Mouse (Mus musculus) 3134 (cell line): Measurements from ENCODE around the gene Grin2b.

ENCODE experiments used
- DNase-seq: peaks from one replicate; pipeline ENCODE4 v3.0.0-alpha.2; 2011; ENCODE audit warnings: low spot score; ENCODE audit not compliant: insufficient read length; ENCODE audit errors: extremely low read depth

Gene Grin2b

DNA sequence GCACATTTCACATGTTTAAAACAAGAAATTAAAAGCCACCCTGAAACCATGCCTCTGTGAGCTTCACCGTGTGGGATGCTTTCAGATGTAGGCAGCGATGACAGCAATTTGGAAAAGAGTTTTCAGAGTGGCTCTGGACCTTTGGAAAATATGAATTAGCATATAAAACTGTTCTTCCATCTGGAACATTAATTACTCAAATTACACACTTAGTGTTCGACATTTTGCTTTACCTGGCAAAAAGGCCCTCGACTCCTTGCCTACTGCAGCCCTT is 162.3 kb downstream of the Grin2b start:
- DNase-seq, result no peak

DNA sequence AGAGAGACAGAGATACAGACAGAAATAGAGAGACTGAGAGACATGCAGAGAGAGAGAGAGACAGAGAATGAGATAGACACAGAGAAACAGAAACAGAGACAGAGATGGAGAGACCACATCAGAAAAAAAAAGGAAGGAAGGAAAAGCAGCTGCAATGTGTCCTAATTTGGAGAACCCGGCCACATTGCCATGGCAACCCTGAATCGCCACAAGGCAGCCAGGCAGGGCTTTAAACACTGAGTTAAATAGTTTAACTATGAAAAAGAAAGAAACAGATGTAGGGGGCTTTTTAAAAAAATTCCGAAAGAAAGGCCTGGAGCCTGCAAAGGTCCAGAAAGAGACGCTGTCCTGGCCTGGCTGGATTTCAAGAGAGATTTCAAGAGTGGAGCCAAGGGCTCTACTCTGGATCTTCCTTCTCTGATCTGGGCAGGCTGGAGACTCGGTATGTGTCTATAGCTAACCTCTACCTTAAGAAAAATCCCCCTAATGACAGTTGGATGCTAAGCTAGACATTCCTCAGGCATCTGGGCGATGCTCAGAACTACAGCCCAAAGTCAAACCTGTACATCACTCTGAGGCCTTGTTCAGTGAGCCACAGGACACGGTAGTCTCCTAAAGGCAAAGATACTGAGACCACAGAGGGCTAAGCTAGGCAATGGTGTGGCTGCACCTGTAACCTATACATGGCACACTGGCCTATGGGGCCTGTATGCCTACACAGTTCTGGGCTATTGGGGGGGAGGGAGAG is 162.8 kb downstream of the Grin2b start:
- no peak for DNase-seq

DNA sequence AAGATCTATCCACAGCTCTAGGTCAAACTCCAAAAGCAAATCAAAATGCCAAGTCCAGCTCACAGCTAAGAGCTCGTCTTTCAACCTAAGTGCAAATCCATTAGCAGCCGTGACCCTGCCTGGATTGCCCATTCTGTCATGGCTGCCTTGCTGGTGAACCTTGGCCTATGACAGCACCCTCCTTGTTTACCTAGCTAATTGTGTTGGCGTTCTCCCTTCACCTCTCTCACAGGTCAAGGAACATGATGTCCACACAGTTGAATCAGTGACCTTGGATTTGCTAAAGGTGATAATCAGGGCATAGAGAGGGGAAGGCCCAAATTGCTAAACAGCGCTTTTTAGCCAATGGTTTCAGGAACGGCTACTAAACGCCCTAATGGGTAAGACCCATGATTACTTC is 165.2 kb downstream of the Grin2b start:
- DNase-seq, result no peak

DNA sequence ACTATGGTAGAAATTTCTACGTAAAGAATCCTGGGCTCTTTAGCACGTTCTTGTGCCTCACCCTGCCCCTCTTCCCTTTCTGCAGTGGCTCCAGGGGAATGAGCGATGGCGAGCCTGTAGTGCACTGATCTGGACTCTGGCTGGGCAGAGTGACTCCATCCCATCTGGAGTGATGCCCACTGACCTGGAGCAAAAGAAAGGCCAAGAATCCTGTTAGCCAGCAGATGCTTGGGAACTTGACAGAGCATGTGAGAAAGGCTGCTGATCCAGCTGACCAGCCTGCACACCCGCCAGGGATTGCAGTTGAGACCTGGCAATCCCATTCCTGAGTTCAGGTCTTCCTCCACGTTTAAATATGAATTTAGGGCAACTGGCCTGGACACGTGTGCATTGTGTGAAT is 178.6 kb downstream of the Grin2b start:
- no peak for DNase-seq

DNA sequence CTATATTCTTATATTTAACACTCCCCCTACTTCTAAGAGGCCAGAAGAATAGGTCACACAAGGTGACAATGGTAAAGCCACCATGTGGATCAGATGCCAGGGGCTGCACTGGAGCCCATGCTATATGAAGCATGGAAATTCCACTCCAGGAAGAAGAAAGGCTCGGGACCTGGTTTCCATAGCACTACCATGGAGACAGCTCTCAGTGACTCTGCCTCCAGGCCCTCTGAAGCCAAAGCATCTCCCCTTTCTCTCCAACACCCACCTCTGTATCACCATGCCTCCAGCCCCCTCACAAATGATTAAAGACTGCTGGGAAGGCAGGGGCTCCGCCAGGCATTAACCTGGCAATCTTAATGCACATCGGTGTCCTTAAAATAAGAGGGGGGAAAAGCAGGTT is 179.4 kb downstream of the Grin2b start:
- DNase-seq, result no peak

DNA sequence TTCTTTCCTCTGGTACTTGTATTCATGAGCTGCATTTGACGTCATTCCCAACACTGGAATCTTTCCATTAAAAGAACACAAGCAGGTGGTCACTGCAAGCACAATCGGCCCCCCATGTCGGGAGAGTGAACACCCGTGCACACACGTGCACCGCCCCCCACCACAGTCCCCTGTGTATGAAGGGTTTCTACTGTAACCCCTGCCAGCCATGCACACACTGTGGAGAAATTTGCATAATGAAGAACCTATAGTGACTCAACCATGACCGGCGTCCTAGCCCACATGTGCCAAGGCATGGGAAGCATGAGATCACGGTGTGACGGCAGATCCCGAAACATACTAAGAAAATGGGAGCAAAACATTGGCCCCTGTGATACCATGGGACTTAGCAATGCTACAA is 179.9 kb downstream of the Grin2b start:
- no peak for DNase-seq

DNA sequence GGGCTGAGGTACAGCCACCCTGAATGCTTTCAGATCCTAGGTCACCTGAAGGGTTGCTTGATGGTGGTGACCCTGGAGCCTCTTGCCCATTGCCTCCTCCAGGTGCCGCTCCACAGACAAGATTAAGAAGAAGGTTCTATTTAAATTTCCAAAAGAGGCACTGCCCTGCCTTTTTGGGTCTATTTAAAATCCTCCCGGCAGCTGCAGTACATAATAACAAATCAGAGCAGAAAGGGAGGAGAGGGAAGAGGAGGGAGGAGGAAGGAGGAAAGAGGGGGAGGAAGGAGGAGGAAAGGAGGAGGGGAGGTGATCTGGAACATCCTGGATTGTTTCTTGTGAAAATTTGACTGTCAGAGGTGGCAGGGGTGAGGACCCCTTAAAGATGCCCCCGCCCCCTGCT is 197.2 kb downstream of the Grin2b start:
- no peak for DNase-seq

DNA sequence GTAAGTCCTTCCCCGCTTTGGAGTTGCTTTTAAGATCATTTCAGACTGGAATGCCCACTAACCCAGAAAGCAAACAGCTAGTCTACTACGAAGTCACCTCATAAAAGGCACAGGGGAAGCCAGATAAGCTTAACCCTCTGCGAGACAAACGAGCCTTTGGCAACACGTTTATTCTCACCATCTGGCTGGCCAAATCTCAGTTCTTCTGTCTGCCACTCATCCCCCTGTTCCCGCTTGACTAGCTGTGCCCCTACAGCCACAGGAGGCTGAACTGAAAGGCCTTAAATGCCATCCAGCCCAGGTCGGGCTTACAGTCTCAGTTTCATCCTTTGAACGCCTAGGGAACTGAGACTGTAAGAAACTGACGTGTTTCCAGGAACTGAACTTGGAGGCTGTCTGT is 200.8 kb downstream of the Grin2b start:
- no peak for DNase-seq

DNA sequence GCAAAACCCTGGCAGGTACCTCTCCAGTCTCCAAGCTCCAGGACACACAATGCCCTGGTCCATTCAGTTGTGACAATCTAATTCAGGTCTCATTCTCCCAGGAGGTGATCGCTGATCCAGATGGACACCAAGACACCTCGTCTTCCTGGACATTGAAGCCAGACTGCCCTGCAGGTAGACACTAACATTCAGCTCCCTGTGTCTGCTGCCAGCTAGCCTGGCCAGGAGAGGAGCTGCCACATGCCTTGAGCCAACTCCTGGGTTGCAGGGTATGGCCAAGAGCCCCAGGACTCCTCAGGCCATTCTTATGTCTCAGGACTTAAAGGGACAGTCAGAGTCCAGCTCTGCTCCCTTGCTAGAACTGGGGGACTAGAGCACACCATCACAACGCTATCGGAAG is 201.8 kb downstream of the Grin2b start:
- no peak for DNase-seq

DNA sequence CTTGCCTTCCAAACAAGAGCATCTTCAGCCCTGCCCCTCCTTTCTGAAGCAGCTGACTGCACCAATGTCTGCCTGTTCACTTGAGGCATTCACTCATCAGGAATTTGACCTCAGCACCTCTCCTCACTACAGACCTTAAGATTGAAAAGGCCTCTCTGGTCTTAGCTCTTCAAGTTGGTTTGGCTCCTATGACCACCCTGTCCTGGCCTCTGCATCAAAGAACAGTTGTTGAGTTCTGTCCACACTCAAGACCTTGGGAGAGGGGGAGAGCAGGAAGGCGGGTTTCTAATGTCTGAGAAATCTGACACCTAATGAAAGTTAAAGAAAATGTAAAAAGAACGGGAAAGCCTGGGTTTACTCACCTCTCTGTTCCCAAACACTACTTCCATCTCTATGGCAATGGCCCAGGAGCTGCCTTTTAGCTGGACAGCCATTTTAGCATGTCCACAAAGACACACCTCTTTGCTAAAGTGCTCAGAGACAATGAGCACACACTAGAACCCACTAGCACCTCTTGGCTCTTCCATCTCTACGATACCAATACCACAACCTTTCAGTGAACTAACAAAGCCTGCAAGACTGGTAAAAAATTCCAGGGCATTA is 202.5 kb downstream of the Grin2b start:
- no peak for DNase-seq

DNA sequence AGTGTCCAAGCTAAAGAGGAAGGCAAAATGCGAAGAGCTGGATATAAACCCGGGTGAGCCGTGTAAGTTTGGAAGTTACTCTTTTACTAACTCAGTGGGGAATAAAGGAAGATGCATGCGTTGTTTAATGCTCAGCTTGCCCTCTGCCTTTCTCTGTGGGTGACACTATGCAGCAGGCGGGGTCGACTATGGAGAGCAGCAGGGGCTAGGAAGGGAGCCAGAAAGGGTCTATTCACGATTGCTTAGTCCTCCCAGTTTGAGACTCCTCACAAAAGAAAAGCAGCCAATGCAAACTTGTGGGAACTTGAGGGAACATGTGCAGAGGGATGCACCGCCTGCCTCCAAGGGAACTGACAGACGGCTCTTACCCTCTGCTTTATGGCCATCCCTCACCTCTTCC is 211.5 kb downstream of the Grin2b start:
- no peak for DNase-seq

DNA sequence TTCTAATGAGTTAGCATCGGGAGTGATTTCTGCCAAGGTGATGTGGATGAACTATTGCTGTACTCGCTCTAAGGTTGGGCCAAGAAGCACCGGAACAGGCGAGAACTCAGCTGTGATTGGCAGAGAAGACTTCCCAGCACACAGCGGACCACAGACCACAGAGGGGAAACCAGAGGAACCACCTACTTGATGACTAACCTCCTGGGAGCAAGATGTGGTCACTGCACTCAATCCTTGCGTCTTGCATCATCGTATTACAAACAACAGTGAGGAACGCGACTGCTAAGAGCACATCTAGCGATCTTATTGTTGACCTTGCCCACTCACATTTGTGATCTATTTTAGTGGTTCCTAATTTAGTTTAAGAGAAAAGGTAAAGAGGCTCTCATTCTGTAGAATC is 213.7 kb downstream of the Grin2b start:
- no peak for DNase-seq

DNA sequence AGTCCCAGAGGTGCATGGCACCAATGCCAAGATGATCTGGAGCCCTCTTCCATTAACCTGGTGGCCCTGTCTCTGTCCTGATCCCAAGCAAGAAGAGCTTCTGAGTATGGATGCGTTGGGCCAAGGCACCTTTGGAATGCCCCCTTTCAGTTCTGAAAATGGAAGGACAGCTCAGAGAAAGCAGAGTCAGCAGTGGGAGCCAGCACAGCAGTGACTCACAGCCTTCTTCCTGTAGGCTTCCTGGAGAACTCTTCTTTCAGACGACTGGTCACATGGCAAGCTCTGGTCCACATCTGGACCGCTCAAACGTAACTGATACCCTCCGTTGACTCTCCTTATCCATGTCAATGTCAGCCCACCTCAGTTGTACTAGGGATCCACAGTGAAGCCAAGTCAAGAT is 221.6 kb downstream of the Grin2b start:
- no peak for DNase-seq

DNA sequence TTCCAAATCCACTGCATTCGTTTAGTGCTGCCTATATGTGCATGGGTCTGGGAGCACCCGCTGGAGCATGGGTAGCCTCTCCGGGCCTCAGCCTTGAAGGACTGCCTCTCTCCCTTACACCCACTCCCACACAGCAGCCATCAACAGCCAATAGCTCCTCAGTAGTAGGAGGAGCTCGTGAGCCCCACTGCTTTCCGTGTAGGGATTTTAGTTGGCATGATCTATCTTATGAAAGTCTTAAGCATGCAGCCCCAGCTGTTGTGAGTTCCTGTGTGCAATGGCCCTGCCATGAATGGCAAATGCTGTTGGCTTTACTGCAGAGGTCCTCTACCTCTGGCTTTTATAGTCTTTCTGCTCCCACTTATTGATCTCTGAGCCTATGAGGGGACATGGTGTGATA is 227.8 kb downstream of the Grin2b start:
- DNase-seq, result no peak

DNA sequence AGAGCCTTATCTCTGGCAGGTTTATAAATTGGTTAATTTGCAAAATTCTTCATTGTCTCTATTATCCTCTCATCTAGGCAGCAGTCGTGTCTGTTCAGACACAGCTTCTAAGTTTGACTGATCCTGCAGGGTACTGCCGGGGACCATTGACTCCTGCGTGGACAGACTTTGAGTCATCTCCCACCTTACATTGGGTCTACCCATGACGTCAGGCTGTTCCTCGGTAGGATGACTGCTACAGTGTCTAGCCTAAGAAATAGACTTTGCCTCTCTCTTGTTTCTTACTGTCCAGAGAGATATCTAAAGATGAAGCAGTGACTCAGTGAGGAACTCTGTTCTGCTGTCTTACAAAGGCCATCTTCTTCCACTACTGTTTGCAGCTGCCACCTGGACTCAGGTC is 229.0 kb downstream of the Grin2b start:
- DNase-seq, result no peak

DNA sequence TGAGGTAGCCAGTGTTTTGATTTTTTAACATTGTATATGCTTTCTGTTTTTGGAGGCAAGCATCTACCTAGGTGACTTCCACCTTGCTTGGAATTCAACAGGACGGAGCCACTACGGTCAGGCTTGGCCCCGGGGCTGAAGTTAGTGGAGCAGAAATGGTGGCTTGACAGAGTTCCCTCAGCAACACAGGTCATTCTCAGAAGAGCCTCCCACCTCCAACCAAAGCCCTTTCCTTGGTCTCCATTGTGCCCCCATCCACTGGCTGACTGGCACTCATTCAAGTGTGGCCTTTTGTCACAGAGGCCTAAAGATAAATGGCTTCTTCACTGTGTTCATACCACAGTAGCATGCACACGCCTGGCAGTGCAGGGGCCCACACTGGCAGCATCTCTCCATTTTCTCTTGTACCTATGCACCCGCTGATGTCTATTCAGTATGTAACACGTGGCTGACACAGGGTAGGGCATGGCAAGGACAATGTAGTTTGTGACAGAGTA is 230.1 kb downstream of the Grin2b start:
- no peak for DNase-seq

DNA sequence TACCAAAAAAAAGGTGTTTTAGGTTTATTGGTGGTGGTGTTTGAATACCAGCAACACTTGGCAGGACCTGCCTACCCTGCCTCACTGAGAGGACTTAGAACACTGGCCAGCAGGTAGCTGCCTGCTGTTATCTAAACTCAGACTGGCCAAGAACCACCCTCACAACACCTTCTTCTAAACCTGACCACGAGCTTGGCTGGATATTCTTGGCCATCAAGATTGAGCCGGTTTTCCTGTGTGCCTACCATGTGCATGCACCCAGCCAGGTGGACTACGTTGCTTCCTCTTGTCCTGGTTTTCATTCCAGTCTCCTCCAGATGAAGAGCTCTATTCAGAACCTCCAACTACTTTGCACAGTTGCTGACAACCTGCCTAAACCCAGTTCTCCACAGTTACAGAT is 240.4 kb downstream of the Grin2b start:
- DNase-seq, result no peak

DNA sequence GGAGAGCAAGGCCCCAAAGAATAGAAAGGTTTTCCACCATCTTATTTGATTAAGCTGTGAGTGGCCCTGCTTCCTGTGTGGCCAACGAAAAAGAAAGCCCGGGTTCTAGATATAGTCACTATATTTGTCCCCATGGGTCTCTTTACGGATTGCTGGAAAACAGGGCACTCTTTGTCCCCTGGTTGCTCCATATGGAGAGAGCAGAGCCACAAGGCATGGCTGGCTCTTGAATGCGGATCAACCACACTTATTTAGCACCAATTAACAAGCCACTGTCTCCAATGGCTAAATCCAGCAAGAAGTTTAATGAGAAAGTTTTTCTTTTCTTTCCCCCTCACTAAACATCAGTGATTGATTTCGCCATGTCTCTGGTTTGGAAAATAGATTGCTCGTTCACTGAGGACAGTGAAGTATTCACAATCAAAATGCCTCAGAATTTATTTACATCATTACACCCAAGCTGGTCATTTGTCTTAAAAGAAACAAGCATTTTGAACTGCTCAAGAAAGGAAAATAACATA is 240.9 kb downstream of the Grin2b start:
- DNase-seq, result no peak

DNA sequence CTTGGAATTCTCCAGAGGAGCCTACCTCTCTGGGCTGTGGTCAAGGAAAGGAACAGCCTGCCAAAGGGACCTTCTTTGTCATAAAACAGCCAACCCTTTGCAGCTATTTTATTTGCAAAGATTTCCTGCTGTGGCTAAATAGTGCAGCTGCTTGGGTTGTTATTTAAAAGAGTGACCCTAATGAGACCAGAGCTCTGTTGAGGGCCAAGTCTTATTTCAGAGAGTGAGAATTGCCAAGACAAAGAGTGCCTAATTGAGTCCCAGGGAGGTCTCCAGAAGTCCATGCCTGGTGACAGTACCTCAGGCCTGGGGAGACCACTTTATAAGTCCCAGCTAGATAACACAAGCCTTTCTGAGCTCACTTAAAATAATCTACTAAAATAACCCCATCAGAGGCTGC is 255.6 kb downstream of the Grin2b start:
- DNase-seq, result no peak

DNA sequence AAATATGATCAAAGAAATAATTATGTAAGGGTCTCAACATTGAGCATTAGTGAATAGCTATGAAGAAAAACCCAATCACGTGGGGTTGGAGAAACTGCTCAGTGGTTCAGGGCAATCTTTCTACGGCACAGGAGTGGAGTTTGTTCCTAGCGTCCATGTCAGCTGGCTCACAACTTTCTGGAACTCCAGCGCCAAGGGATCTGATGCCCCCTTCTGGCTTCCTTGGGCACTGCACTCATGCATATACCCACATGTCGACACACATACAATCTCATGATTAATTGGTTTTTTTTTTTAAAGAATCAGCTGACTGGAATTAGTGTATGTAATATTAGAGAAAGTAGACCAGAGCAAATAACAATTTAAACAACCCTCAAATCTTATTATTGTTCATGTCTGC is 258.7 kb downstream of the Grin2b start:
- DNase-seq, result no peak

DNA sequence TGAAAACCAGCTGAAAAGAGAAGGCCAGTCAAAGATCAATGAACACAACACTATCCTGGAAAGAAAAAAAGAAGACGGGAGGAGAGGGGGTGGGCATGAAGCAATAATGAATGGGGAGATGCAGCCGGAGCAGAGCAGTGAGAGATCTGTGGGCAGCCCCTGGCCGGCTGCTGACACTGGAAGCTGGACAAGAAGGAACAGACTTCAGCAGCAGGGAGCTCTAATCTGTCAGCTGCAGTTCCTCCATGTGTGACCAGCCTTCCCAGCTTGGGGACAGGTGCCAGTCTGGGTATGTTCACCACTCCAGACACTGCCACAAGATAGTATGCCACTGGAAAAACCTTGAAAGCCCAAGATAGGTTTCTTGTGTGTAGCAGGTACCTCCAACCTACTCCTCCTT is 261.2 kb downstream of the Grin2b start:
- no peak for DNase-seq

DNA sequence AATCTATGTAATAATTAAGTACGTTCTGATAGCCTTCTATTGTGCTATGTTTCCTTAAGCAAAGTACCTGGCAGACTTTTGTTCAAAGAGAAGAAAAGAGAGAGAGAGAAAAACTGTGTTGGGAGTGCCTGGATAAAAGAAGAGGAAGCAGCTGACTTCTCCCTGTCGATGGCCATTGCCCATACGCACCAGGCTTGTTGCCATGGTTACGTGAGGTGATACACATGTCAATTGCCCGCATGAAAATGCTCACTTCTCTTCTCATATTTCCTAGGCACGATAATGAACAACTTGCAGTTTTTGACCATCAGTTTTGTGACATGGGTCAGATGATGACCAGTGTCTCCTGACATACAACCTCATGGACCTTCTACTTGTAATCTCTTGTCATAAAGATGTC is 262.2 kb downstream of the Grin2b start:
- DNase-seq, result no peak
